Mouse (Mus musculus) kidney, adult 9 months (tissue): ENCODE results near the gene Gps1.
A peak's percentile ranks its signal among the peaks of the same experiment; 100 is the strongest.
"Not testable (repeated sequence)": the region's sequence is repeated elsewhere in the genome, so short reads cannot be mapped to it uniquely, and the experiment has no call there.

Experiments used
- DNase-seq: peaks from one replicate; pipeline ENCODE4 v3.0.0; 2022

Gps1 gene

GRCm38 (mm10) chr11:120823551-120823947, 39.5 kb downstream of the Gps1 start:
- DNase-seq, result no peak

- DNase-seq, result peak; percentile 94
Measured at GRCm38 (mm10) chr11:120823956-120824786, 40.1 kb downstream of the Gps1 start, which contains the start of gene Fasn. Gene Fasn, minus strand, starts transcription at chr11:120824547.

DNA sequence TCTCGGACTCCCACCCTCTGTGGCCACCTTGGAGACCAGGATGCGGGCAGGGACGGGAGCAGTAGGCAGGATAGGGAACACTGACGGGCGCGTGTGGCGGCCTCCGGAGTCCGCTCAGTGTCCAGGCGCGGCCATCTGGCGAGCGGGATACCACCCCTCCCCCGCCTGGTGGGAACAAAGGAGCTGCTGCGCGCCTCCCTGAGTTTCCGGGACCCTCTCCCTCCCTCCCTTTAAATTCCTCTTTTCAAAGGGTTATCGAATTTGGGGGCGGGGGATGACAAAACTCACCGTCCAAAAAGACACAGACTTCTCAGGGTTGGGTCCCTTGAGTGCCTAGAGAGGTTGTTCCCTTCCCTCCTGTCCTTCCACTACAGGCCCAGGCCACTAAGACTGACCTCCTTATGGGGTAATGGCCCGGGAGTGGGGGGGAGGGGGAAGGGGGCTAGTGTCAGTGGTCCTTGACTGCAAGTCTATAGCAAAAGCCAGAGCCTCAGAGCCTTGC, 40.8 kb downstream of the Gps1 start:
- DNase-seq, result no peak

DNA sequence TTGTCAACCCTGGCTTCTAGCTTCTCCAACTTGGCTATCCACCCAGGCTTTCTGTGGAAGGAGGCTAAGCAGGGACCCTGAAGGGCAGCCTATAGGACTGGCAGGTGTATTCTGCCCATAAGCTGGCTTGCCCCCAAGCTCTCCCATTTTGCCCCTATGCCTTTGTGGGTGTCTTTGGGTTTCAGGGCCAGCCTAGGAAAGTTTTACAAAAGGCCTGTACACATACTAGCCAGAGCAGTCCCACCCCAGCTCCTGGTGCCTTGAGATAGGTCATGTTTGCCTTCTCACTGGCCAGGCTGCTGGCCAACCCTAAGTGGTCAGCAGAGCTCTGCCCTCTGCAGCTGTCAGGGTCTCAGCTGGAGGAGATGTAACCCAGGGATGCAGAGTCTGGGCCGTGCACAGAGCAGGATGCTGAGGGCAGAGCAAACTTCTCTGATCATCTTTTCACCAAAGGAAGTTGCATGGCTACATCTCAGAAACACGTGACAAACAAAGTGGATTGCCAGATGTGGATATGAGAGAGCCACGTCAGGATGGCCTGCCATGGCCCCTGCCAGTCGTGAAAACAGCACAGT, 41.3 kb downstream of the Gps1 start:
- DNase-seq, result no peak

- no peak for DNase-seq
Measured at GRCm38 (mm10) chr11:120826016-120826953, 42.2 kb downstream of the Gps1 start.

DNA sequence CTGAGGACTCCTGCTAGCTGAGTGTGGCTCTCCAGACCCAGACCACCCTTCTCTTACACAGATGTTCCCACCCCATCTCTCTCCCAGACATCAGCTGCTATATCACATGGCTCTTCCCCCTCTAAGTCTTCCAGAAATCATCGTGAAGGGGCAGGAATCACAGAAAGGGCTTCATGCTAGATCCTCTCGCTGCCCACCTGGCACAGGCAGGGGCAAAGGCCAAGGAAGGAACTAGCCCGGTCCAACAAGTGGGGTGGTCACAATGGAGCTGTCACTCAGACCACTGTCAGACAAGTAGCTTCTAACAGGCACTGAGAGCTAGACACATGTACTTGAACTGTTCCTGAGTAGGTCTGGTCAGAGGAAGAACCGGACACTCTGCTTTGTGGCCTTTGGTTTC, 44.3 kb downstream of the Gps1 start:
- no peak for DNase-seq

GRCm38 (mm10) chr11:120829757-120830532, 45.9 kb downstream of the Gps1 start:
- no peak for DNase-seq

DNA sequence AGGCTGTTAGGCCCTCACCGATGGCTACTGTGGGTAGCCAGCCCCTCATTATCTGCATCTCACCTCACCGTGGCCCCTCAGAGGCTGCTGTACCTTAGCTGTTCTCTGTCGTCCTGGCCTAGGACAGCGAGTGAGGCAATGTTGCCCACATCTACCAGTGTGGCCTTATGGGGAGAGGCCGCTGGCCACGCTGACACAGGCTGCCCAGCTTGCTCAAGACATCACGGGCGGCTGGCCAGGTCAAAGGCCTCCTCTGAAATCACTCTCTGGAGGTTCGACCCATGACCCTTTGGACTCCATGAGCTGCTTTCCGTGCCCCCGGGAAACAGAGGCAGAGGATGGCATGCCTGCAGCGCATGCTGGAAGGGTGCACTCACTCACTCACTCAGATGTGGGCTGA, 46.6 kb downstream of the Gps1 start:
- DNase-seq, result peak; percentile 64

GRCm38 (mm10) chr11:120831659-120832440, 47.8 kb downstream of the Gps1 start:
- no peak for DNase-seq

DNA sequence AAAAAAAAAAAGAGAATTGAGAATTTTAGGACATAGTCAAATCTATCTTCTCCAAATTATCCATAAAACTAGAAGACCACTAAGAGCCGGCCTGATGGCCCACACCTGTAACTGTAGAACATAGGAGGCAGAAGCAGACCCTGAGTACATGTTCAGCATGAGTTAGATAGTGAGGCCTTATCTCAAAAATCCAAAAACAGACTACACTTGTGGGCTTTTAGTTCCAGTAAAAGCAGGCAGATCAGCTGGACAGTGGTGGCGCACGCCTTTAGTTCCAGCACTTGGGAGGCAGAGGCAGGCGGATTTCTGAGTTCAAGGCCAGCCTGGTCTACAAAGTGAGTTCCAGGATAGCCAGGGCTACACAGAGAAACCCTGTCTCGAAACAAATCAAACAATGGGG, 48.9 kb downstream of the Gps1 start:
- not testable (repeated sequence) for DNase-seq

DNA sequence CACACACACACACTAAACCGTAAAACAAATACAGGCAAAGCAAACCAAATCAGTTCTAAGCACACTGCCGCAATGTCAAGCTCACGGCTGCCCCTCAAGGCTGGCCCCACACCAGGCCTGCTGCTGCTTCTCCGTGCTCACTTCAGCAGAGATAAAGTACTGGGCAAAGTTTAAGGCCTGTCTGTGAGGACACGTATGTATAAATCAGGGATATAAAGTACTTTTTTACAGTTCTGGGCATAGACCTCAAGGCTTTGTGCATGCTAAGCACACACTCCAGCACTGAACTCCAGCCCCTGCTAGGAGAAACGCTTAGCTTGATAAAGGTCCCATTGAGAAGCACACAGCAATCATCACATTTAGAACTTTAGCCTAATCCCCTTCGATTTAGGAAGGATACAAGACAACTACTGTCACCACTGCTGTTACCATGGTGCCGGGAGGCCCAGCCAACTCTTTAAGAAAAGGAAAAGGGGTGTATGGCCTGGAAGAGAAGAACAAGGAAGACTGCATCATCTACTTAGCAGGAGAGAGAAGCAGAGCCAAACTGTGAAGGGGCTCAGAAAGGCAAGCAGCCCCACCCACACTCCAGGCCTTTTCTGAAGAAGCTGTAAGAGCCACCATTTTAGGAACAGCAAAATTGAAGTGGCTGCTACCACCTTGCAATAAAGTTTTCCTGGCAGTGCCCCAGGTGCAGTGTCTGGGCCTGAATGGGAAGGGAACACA, 49.6 kb downstream of the Gps1 start:
- no peak for DNase-seq
